Mouse (Mus musculus): Measurements from ENCODE around the gene Mbnl2. TPM values are rescaled to one million over a fixed set of nuclear protein-coding genes. Genes with fewer than 3 reads are reported as not detected.
A peak's percentile ranks its signal among the peaks of the same experiment; 100 is the strongest.

The Mbnl2 gene
- total and polyA plus RNA-seq, 2 experiments from 2014 or later: 23.9 to 58.6 TPM

- no peak overlapping the region for H3K27ac ChIP-seq (ENCODE audit: low read depth, low read length)
- no peak for TF ChIP-seq CTCF (IDR thresholded peaks at IDR 0.05; ENCODE audit: low read depth)
- 75% methylated on average over 8 of the region's 8 CpGs for WGBS
These were observed 131.4 kb downstream of the Mbnl2 start for GRCm38 (mm10) chr14:120406820-120407219.

GRCm38 (mm10) chr14:120409854-120410253, 134.4 kb downstream of the Mbnl2 start:
- Histone ChIP-seq H3K4me3 (ENCODE audit: low read depth, low read length) (no peak overlapping the region), H3K27ac (ENCODE audit: low read depth, low read length) (no peak overlapping the region), H3K36me3 (ENCODE audit: insufficient read depth) (peaks cover 4% of the 10 kb centered on the region; the same call in 1 of the 2 replicates), H3K9me3 (ENCODE audit: low read length) (no peaks in the 10 kb centered on the region), H3K4me1 (ENCODE audit: insufficient read depth) (no peaks in the 10 kb centered on the region), H3K27me3 (ENCODE audit: insufficient read depth, low read length) (no peaks in the 10 kb centered on the region), H3K9ac (no peak overlapping the region), H3K4me2 (ENCODE audit: low read depth) (no peak overlapping the region)
- WGBS: 87% methylated on average over 10 of the region's 10 CpGs
- ATAC-seq: no peak
- TF ChIP-seq CTCF (IDR thresholded peaks at IDR 0.05; ENCODE audit: low read depth): no peak
- no peak for DNase-seq

More at GRCm38 (mm10) chr14:120406820-120407219, 131.4 kb downstream of the Mbnl2 start:
- Histone ChIP-seq H3K4me1 (ENCODE audit: insufficient read depth) (no peaks in the 10 kb centered on the region), H3K4me3 (ENCODE audit: low read depth, low read length) (no peak overlapping the region), H3K9me3 (ENCODE audit: low read length) (no peaks in the 10 kb centered on the region), H3K27me3 (ENCODE audit: insufficient read depth, low read length) (no peaks in the 10 kb centered on the region), H3K9ac (no peak overlapping the region), H3K4me2 (ENCODE audit: low read depth) (no peak overlapping the region), H3K36me3 (ENCODE audit: insufficient read depth) (peaks cover 11% of the 10 kb centered on the region; the same call in 1 of the 2 replicates)
- DNase-seq (no peak), ATAC-seq (no peak)

GRCm38 (mm10) chr14:120416886-120417285, 141.4 kb downstream of the Mbnl2 start:
- H3K9ac ChIP-seq: no peak overlapping the region
- ATAC-seq (peak; percentile 77), DNase-seq (no peak)
- no peak overlapping the region for H3K4me2 ChIP-seq (ENCODE audit: low read depth)
- H3K36me3 ChIP-seq (ENCODE audit: insufficient read depth): no peaks in the 10 kb centered on the region; the same call in 1 of the 2 replicates
- H3K9me3 ChIP-seq (ENCODE audit: low read length): no peaks in the 10 kb centered on the region
- 62% methylated on average over 9 of the region's 9 CpGs for WGBS
- no peak overlapping the region for H3K4me3 ChIP-seq (ENCODE audit: low read depth, low read length)
- TF ChIP-seq CTCF (IDR thresholded peaks at IDR 0.05; ENCODE audit: low read depth): no peak
- H3K27ac ChIP-seq (ENCODE audit: low read depth, low read length): no peak overlapping the region
- H3K4me1 ChIP-seq (ENCODE audit: insufficient read depth): no peaks in the 10 kb centered on the region
- H3K27me3 ChIP-seq (ENCODE audit: insufficient read depth, low read length): no peaks in the 10 kb centered on the region

GRCm38 (mm10) chr14:120418964-120419363, 143.5 kb downstream of the Mbnl2 start:
- WGBS: 71% methylated on average over 14 of the region's 14 CpGs
- TF ChIP-seq CTCF (IDR thresholded peaks at IDR 0.05; ENCODE audit: low read depth): no peak

GRCm38 (mm10) chr14:120428497-120428896, 153.0 kb downstream of the Mbnl2 start:
- Histone ChIP-seq H3K27ac (ENCODE audit: low read depth, low read length) (no peak overlapping the region), H3K4me1 (ENCODE audit: insufficient read depth) (no peaks in the 10 kb centered on the region), H3K4me2 (ENCODE audit: low read depth) (no peak overlapping the region), H3K9ac (no peak overlapping the region), H3K27me3 (ENCODE audit: insufficient read depth, low read length) (no peaks in the 10 kb centered on the region), H3K9me3 (ENCODE audit: low read length) (0 out of 2 replicates have a peak, but pooled peaks cover 10% of the 10 kb centered on the region), H3K36me3 (ENCODE audit: insufficient read depth) (peaks cover 15% of the 10 kb centered on the region; the same call in 1 of the 2 replicates), H3K4me3 (ENCODE audit: low read depth, low read length) (no peak overlapping the region)
- WGBS: 92% methylated on average over 5 of the region's 5 CpGs
- TF ChIP-seq CTCF (IDR thresholded peaks at IDR 0.05; ENCODE audit: low read depth): no peak
- ATAC-seq: no peak
- no peak for DNase-seq

More at GRCm38 (mm10) chr14:120418964-120419363, 143.5 kb downstream of the Mbnl2 start:
- H3K27me3 ChIP-seq (ENCODE audit: insufficient read depth, low read length): no peaks in the 10 kb centered on the region
- ATAC-seq (no peak), DNase-seq (no peak)
- H3K36me3 ChIP-seq (ENCODE audit: insufficient read depth): peaks cover 5% of the 10 kb centered on the region; the same call in 1 of the 2 replicates
- H3K4me2 ChIP-seq (ENCODE audit: low read depth): no peak overlapping the region
- no peaks in the 10 kb centered on the region for H3K4me1 ChIP-seq (ENCODE audit: insufficient read depth)
- no peak overlapping the region for H3K9ac ChIP-seq
- no peak overlapping the region for H3K4me3 ChIP-seq (ENCODE audit: low read depth, low read length)
- no peaks in the 10 kb centered on the region for H3K9me3 ChIP-seq (ENCODE audit: low read length)
- no peak overlapping the region for H3K27ac ChIP-seq (ENCODE audit: low read depth, low read length)

GRCm38 (mm10) chr14:120432773-120433172, 157.3 kb downstream of the Mbnl2 start:
- Histone ChIP-seq H3K4me3 (ENCODE audit: low read depth, low read length) (no peak overlapping the region), H3K27me3 (ENCODE audit: insufficient read depth, low read length) (no peaks in the 10 kb centered on the region), H3K9ac (no peak overlapping the region), H3K4me1 (ENCODE audit: insufficient read depth) (no peaks in the 10 kb centered on the region), H3K4me2 (ENCODE audit: low read depth) (no peak overlapping the region), H3K36me3 (ENCODE audit: insufficient read depth) (no peaks in the 10 kb centered on the region), H3K27ac (ENCODE audit: low read depth, low read length) (no peak overlapping the region), H3K9me3 (ENCODE audit: low read length) (no peaks in the 10 kb centered on the region)
- TF ChIP-seq CTCF (IDR thresholded peaks at IDR 0.05; ENCODE audit: low read depth): peak; percentile 45; the same call in 1 of the 2 replicates
- DNase-seq (no peak), ATAC-seq (no peak)

- H3K9ac ChIP-seq: no peak overlapping the region
- no peaks in the 10 kb centered on the region for H3K27me3 ChIP-seq (ENCODE audit: insufficient read depth, low read length)
- H3K4me2 ChIP-seq (ENCODE audit: low read depth): no peak overlapping the region
- DNase-seq (no peak), ATAC-seq (no peak)
- no peak overlapping the region for H3K4me3 ChIP-seq (ENCODE audit: low read depth, low read length)
- no peak overlapping the region for H3K27ac ChIP-seq (ENCODE audit: low read depth, low read length)
- TF ChIP-seq CTCF (IDR thresholded peaks at IDR 0.05; ENCODE audit: low read depth): no peak
- no peaks in the 10 kb centered on the region for H3K4me1 ChIP-seq (ENCODE audit: insufficient read depth)
- no peaks in the 10 kb centered on the region for H3K9me3 ChIP-seq (ENCODE audit: low read length)
- H3K36me3 ChIP-seq (ENCODE audit: insufficient read depth): no peaks in the 10 kb centered on the region
- 66% methylated on average over 8 of the region's 8 CpGs for WGBS
These were observed 158.5 kb downstream of the Mbnl2 start for GRCm38 (mm10) chr14:120433931-120434398.
